Mouse (Mus musculus): Measurements from ENCODE around the gene Itga9.
A peak's percentile ranks its signal among the peaks of the same experiment; 100 is the strongest.

Itga9 gene

GRCm38 (mm10) chr9:118813492-118813891 is 207.0 kb downstream of the Itga9 start:
- DNase-seq (ENCODE audit: low read depth in 2 of 2, low spot score in 2 of 2), result no peak

- no peak for DNase-seq (ENCODE audit: low read depth in 2 of 2, low spot score in 2 of 2)
These were observed 207.6 kb downstream of the Itga9 start for GRCm38 (mm10) chr9:118814056-118814455.

DNA sequence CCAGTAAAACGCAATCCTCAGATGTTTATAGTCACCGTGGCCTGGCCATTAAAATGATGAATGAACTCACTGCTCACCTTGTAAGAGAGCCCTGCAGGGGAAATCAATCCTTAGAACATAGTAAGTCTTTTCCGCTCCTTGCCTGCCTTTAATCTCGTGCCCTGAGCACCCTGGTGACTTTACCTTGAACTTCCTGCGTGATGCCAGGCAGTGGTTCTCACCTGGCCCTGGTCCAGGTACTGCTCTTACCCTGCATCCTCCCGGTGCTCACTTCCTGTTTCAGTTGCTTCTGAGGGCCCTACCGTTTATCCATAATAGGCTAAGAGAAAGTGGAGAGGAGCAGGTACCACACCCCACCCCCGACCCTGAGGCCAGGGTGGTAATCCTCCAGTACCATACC is 208.0 kb downstream of the Itga9 start:
- no peak for DNase-seq (ENCODE audit: low read depth in 2 of 2, low spot score in 2 of 2)

- DNase-seq (ENCODE audit: low read depth in 2 of 2, low spot score in 2 of 2), result no peak
These were observed 209.1 kb downstream of the Itga9 start for GRCm38 (mm10) chr9:118815543-118815942.

DNA sequence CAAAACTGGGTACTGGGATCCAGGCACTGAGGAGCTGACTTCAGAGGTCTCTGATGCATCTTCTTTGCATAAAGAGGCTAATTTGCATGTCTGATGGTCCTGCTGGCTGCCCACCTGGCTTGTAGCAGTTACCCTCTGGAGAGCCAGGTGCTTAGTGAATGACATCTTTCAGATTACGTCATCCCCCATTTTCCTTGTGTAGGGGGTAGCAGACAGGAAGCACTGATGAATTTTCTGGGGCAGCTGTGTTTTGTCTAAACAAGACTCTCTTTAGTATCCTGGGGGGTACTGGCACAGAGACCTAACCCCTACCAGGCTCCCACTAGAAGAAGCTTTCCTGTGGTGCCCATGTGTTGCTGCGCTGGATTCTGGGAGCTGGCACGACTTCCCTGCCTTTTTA is 212.0 kb downstream of the Itga9 start:
- no peak for DNase-seq (ENCODE audit: low read depth in 2 of 2, low spot score in 2 of 2)

- peak; percentile 35 to 53 for DNase-seq (ENCODE audit: low read depth in 2 of 2, low spot score in 2 of 2)
These were observed 215.0 kb downstream of the Itga9 start for GRCm38 (mm10) chr9:118821220-118822185.

DNA sequence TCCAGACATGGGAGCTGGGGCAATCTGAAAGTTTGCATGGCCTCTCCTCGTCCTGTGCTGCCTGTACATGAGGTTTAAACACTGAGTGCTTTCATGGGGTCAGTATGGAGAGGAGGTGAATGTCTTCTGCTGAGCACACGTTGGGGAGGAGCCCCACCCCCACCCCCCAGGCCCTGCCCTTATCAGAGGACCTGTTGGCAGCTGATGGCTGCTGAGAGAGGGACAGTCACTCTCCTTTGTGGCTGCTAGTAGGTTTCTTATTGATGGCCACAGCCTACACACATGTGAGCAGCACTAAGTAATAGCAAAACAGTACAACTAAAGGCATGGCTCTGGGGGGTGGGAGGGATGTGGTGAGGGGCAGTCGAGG is 215.7 kb downstream of the Itga9 start:
- no peak for DNase-seq (ENCODE audit: low read depth in 2 of 2, low spot score in 2 of 2)

DNA sequence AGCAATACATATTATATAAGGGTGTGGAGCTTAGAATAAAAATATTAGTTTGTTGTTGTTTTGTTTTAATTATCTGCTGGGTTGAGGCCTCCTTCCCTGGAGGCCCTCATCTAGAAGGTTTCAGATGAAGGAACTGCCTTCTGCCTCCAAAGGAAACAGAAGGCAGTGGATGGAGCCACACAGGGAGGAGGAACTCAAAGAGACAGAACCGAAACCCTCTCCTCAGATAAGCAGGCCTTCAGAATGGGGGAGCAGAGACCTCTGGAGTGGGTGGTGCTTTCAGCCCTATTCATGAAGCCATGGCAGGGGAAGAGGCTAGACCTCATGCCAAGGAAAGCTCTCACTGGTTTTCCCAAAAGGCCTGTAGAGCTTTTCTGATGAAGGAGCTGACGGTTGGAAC is 216.1 kb downstream of the Itga9 start:
- DNase-seq (ENCODE audit: low read depth in 2 of 2, low spot score in 2 of 2), result no peak

DNA sequence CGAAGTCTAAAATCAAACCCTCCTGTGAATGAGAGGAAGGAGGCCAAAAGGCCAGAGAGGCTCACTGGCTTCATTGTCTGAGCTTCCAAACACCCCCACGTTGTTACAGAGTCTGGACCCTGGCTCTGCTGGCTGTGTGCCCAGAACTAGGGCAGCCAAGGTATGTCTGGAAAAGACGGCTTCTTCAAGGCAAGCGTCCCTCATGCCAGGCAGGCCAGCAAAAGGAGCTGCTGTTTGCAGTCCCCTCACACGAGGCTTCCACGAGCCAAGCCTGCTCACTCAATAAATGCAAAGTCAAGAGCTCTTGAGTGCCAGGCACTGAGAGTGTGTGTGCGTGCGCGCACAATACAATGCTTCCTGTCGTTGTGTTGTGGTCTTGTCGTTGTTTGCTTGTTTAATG is 224.6 kb downstream of the Itga9 start:
- no peak for DNase-seq (ENCODE audit: low read depth in 2 of 2, low spot score in 2 of 2)

DNA sequence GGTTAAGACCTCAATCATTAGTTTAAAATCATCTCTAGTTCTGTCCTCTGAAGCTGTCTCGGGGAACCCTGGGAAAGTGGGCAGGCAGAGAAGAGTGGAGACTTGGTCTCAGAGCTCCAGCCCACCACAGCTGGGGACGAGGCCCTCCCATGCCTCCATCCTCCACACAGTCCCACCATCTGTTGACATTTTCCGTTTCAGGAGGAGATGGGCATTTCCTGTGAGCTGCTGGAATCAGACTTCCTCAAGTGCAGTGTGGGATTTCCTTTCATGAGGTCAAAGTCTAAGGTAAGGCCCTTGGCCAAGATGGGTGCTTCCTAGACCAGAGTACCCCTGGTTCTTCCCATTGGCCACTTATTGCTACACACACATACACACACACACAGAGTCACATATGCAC is 226.0 kb downstream of the Itga9 start:
- no peak for DNase-seq (ENCODE audit: low read depth in 2 of 2, low spot score in 2 of 2)

DNA sequence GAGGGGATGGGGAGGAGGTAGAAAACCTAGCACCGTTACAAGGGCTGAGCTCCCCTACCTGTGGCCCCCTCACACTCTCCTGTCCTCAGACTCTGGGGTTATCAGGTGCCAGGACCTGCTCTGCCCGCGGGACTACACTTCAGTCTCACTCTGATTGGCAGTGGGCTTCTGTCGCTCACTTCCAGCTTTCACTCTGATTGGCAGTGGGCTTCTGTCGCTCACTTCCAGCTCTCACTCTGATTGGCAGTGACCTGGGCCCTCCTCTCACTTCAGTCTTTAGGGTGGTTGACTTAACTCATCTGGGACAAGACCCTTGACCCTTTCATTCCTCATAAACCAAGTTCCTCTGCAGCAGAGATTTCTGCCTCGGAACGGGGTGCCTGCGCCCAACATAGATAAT is 226.9 kb downstream of the Itga9 start:
- no peak for DNase-seq (ENCODE audit: low read depth in 2 of 2, low spot score in 2 of 2)

DNA sequence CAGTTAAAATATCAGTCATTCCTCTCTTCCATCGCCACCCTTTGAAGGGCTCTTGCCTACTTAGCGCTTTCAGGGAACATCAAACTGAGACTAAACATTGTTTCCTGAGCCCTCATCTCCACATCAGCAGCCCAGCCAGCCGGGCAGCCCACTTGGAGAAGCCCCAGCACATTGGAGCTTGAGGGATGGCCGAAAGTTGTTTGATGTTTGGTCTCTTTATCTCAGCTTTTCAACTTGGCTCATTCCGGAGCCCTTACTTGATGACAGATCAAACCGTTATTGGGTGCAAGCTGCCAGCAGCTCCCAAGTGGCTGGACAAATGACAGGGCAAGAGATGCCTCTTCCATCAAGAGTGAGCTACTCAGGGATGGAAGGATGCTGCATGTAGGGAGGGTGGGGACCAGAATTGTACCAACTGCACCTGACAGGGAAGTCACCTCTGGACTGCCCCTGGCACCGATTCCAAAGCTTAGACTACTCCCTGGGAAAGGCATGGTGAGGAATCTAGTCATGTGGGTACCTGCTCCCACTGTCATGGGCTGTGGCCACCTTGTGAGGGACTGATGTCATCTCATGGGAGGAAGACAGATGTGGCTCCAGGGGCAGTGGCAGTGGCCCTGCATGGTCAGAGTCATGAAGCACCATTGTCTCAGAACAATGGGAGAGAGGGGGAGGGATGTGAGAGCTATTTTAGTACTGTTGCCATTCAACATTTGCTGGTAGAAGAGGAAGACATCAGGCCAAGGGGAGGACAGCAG is 232.6 kb downstream of the Itga9 start:
- no peak for DNase-seq (ENCODE audit: low read depth in 2 of 2, low spot score in 2 of 2)

GRCm38 (mm10) chr9:118841247-118841646 is 234.8 kb downstream of the Itga9 start:
- no peak for DNase-seq (ENCODE audit: low read depth in 2 of 2, low spot score in 2 of 2)

DNA sequence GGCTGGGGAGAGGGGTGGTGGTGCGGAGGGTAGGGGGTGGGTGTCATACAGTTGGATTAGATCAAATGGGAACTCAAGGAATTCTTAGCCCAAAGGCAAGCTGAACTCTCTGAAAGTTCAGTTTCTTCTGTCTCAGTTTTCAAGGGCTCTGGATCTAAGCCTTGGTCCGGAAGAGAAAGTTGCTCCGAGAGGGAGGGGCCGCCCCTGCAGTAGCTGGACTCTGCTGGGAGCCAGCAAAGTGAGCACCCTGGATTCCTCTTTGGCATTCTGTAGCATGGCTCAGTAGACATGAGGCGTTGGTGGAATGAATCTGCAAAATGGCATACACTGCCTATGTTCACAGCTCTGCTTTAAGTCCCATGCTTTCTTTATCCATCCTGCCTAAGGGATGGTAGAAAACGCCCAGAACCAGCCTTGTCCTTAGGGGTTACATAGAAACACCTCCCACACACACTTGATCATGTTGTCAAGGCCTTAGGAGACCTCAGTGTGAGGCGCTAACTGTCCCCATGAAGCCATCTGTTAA is 235.5 kb downstream of the Itga9 start:
- no peak for DNase-seq (ENCODE audit: low read depth in 2 of 2, low spot score in 2 of 2)

- DNase-seq (ENCODE audit: low read depth in 2 of 2, low spot score in 2 of 2), result no peak
These were observed 237.2 kb downstream of the Itga9 start for GRCm38 (mm10) chr9:118843711-118844110.

DNA sequence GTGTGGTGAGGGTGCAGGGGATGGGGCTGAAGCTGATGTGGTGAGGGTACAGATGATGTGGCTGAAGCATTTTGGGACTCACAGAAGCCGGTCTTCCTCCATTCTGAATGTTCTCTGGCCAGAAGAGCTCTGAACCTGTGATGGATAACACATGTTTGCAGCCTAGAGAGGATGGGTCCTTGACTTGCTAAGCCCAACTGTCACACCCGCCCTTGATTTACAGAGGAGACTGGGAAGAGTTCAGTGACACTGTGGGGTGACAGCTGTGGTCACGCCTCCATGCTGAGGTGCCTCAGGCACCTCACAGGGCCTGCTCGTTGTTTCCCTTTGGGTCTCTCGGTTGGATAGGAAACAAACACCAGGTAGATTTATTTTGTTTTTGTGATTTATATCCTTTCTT is 238.5 kb downstream of the Itga9 start:
- DNase-seq (ENCODE audit: low read depth in 2 of 2, low spot score in 2 of 2), result no peak

- DNase-seq (ENCODE audit: low read depth in 2 of 2, low spot score in 2 of 2), result no peak
These were observed 240.3 kb downstream of the Itga9 start for GRCm38 (mm10) chr9:118846766-118847165.

DNA sequence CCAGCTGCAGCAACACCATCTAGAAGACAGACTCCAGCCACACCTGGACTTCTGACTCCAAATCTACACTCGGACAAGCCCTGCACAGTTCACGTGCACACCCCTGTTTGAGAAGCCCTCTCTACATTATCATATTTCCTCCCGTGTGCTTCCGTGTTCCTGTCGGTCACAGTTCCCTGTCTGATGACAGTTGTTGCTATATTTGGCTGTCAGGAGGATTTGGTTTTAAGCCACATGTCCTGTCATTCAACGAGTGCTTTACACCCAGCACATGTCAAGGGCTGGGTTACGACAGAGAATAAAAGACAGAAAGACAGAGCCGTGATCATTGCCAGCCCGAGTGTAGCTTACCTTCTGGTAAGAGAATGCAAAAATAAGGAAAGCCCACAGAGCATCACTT is 250.2 kb downstream of the Itga9 start:
- DNase-seq (ENCODE audit: low read depth in 2 of 2, low spot score in 2 of 2), result no peak

DNA sequence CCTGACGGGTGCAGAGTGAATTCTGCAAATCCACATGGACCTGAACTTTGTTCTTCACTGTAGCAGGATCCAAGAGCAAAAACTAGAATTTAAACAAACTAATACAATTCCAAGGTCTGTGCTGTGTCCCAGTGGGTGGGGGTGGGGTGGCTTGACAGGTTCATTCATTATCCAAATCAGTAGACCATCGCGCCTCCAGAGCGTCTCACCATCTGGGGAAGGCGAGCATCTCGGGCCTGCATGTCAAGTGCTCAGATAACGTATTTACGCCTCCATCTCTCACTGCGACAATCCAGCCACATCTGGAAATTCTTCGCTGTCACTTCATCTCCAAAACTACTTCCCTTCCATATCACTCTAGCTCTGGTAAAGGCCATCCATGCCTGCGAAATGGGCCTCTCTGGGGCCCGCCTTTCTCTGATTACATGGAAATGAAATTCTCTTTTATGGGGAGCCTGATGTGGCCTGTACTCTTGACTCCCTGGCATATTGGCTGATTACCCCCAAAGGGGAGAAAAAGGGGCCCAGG is 254.2 kb downstream of the Itga9 start:
- no peak for DNase-seq (ENCODE audit: low read depth in 2 of 2, low spot score in 2 of 2)

GRCm38 (mm10) chr9:118862214-118862613 is 255.7 kb downstream of the Itga9 start:
- no peak for DNase-seq (ENCODE audit: low read depth in 2 of 2, low spot score in 2 of 2)

- no peak for DNase-seq (ENCODE audit: low read depth in 2 of 2, low spot score in 2 of 2)
These were observed 256.4 kb downstream of the Itga9 start for GRCm38 (mm10) chr9:118862852-118863260.

- no peak for DNase-seq (ENCODE audit: low read depth in 2 of 2, low spot score in 2 of 2)
These were observed 257.0 kb downstream of the Itga9 start for GRCm38 (mm10) chr9:118863528-118863927.
